In the genomic region with DNA sequence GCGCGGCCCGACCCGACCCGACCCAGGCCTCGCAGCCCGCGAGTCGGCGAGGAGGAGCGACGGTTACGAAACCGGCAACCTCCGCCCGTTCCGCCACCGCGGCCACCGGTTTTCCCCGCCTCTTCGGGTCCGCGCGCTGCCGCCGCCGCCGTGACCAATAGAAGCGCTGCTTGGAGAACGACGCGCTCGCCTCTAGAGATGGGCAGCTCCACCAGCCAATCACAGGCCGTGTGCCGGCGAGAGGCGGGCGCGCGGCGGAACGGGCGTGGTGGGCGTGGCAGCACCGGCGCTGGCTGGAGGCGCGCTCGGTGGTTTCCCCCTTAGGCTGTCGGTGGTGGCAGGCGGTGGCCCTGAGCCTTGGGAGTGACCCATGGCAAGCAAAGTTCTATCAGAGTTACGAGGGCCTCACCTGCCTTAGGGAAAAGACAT, we compare ENCODE assay signal across 8 mouse cellular contexts. TPM values are rescaled to one million over a fixed set of nuclear protein-coding genes. Genes with fewer than 3 reads are reported as not detected.
DNase-seq lines count a peak whose midpoint lies in the region; ATAC-seq and TF ChIP-seq lines count a peak whose summit lies in the region.

A gene (minus strand): TSS at position 138 of the 429 bp plus-strand sequence.

- no peaks in the 10 kb centered on the region for H3K27me3 ChIP-seq in Patski
- H3K27me3 ChIP-seq in hindbrain, embryonic 12.5 days, result no peaks in the 10 kb centered on the region

- H3K9ac ChIP-seq in hindbrain, embryonic 12.5 days, result peak within 1 kb of the TSS; percentile 92

- H3K36me3 ChIP-seq in hindbrain, embryonic 12.5 days, result no peaks in the 10 kb centered on the region

- DNase-seq in Patski (ENCODE audit: low read depth, low spot score), result no peak
- peak; percentile 98 for DNase-seq in cerebellum, postnatal 10 days
- peak; percentile 90 to 96 for DNase-seq in frontal cortex, postnatal 14 days (ENCODE audit: low spot score in 2 of 2)
- peak; percentile 97 to 98 for DNase-seq in layer of hippocampus, postnatal 14 days (ENCODE audit: low spot score in 2 of 2)
- peak; percentile 96 for DNase-seq in lung, postnatal 10 days
- DNase-seq in ovary, postnatal 14 days (ENCODE audit: low spot score), result peak; percentile 97
- DNase-seq in thymus, postnatal 10 days (ENCODE audit: low spot score in 2 of 2), result peak; percentile 91 to 97

- POLR2A ChIA-PET in Patski (lab: Charles Lee), result interaction anchor here (1.3 kb wide), 1 partner anchor 8 kb away, joined by 3 read pairs; no protein-coding TSS in a partner anchor

- no peaks in the 10 kb centered on the region; the same call in 1 of the 2 replicates for H3K9me3 ChIP-seq in hindbrain, embryonic 12.5 days (replicated peaks)

- CTCF ChIA-PET in Patski (lab: Charles Lee), result interaction anchor here (1.5 kb wide), 1 partner anchor 115 kb away, joined by 4 read pairs; no protein-coding TSS in a partner anchor

- H3K4me2 ChIP-seq in hindbrain, embryonic 12.5 days (replicated peaks), result peak within 1 kb of the TSS; percentile 67

- in situ Hi-C loops in Patski (cut with MboI; ENCODE audit: low pct_unique_long_range_greater_than_20kb), result no loop called here

- WGBS in hindbrain, embryonic 12.5 days, result under 1% methylated on average over 53 of the region's 53 CpGs

- H3K27ac ChIP-seq in hindbrain, embryonic 12.5 days, result peak within 1 kb of the TSS; percentile 91

- peaks cover 21% of the 10 kb centered on the region for H3K4me1 ChIP-seq in hindbrain, embryonic 12.5 days

- peak; percentile 99 for ATAC-seq in Patski
- peak; percentile 98 for ATAC-seq in hindbrain, embryonic 12.5 days (ENCODE audit: low FRiP score)

- peak within 1 kb of the TSS; percentile 90 for H3K4me3 ChIP-seq in hindbrain, embryonic 12.5 days

- TF ChIP-seq CTCF in Patski (IDR thresholded peaks at IDR 0.05), result no peak

RNA-seq across cellular contexts. Expression of the gene that starts here (rescaled TPM):
- polyA plus RNA-seq in Patski (2021), result 30.2 TPM
- polyA plus RNA-seq in hindbrain, embryonic 12.5 days (2016; fragmentation: Nextera tagmentation; extraction: Ambion mirVana), result 46.1 and 50.3 TPM in 2 replicates
- 10 to 100 TPM; 27.0 to 28.5 TPM for total RNA-seq in layer of hippocampus, postnatal 14 days (2021)
